Mouse (Mus musculus) G1E (cell line): ENCODE data around the gene Raver1. TPM values are rescaled to one million over a fixed set of nuclear protein-coding genes. Genes with fewer than 3 reads are reported as not detected.
A peak's percentile ranks its signal among the peaks of the same experiment; 100 is the strongest.

ENCODE experiments used
- ATAC-seq: 2 replicates; pipeline ENCODE4 v1.8.0; 2016; ENCODE audit warnings: mild to moderate bottlenecking; ENCODE audit not compliant: insufficient number of reproducible peaks, poor library complexity, low FRiP score, severe bottlenecking; ENCODE audit errors: extremely low read depth
- DNase-seq: peaks from one replicate; pipeline ENCODE4 v3.0.0; 2012; ENCODE audit warnings: low spot score
- H3K27me3 ChIP-seq: 2 replicates; pipeline ENCODE4 v1.6.1; 2012; ENCODE audit warnings: mild to moderate bottlenecking, low read length, inconsistent platforms; ENCODE audit not compliant: insufficient read depth
- H3K36me3 ChIP-seq: replicated peaks from 2 replicates; pipeline ENCODE3; 2012; ENCODE audit warnings: mild to moderate bottlenecking, inconsistent platforms
- H3K4me1 ChIP-seq: 2 replicates; pipeline ENCODE4 v1.6.1; 2012; ENCODE audit warnings: low read depth, low read length, inconsistent platforms, mixed read lengths; ENCODE audit not compliant: insufficient read depth
- H3K4me3 ChIP-seq: 2 replicates; pipeline ENCODE4 v1.5.1; 2012; ENCODE audit warnings: low read depth, mild to moderate bottlenecking, inconsistent platforms, low read length, moderate library complexity, mixed read lengths
- H3K9me3 ChIP-seq: replicated peaks from 2 replicates; pipeline ENCODE4 v1.6.1; 2012; ENCODE audit warnings: inconsistent platforms
- CTCF ChIP-seq: IDR thresholded peaks from 2 replicates; pipeline ENCODE4 v1.5.1; 2012; ENCODE audit warnings: low read depth, low read length, inconsistent platforms, mixed read lengths
- GATA1 ChIP-seq: IDR thresholded peaks from 2 replicates; pipeline ENCODE4 v1.6.1; 2012; ENCODE audit warnings: borderline replicate concordance, low read length, inconsistent platforms, mixed read lengths
- GATA2 ChIP-seq: IDR thresholded peaks from 2 replicates; pipeline ENCODE4 v1.6.1; 2012; ENCODE audit warnings: low read depth, low read length, inconsistent platforms, borderline replicate concordance
- POLR2AphosphoS5 ChIP-seq: IDR thresholded peaks from 2 replicates; pipeline ENCODE4 v1.6.1; 2012; ENCODE audit warnings: low read depth, low read length, inconsistent platforms; ENCODE audit not compliant: insufficient replicate concordance
- TAL1 ChIP-seq: conservative IDR thresholded peaks from 2 replicates; pipeline ENCODE4 v1.6.1; 2012; ENCODE audit warnings: low read depth, low read length, inconsistent platforms, mixed read lengths
- polyA plus RNA-seq: library from polyadenylated mRNA; stranded (reverse); fragments of >175 nt; gene quantifications from 2 replicates; pipeline ENCODE4 v1.2.3, GENCODE M21; 2012
- total RNA-seq, 2 experiments: library from RNA; stranded (forward) in 1 of 2; stranded (reverse) in 1 of 2; fragments of 200-1000 nt in 1 of 2; fragments of >200 nt in 1 of 2; fragmentation: Nextera tagmentation in 1 of 2; gene quantifications; 2 replicates each; pipeline ENCODE4 v1.2.3; 2014 to 2017

Gene Raver1
- total and polyA plus RNA-seq, 3 experiments = 0.92 to 72.2 (median 19.6) TPM

- peak overlapping the region; percentile 77 for H3K4me3 ChIP-seq
- DNase-seq (no peak), ATAC-seq (0 out of 2 replicates have a peak, but pooled peaks have one; percentile 1)
- H3K4me1 ChIP-seq = peaks cover 75% of the 10 kb centered on the region
- H3K9me3 ChIP-seq = no peaks in the 10 kb centered on the region
- H3K36me3 ChIP-seq = peaks cover 30% of the 10 kb centered on the region
- H3K27me3 ChIP-seq = peaks cover 5% of the 10 kb centered on the region; the same call in 1 of the 2 replicates
- TF ChIP-seq POLR2AphosphoS5 (no peak), GATA1 (no peak), CTCF (no peak), TAL1 (no peak), GATA2 (no peak)
Observed at GRCm38 (mm10) chr9:21031251-21031895, 60.4 kb downstream of the Raver1 start.

GRCm38 (mm10) chr9:21030781-21031250 is 61.0 kb downstream of the Raver1 start:
- ATAC-seq (peak; percentile 71), DNase-seq (peak; percentile 80)
- peaks cover under 1% of the 10 kb centered on the region; the same call in 1 of the 2 replicates for H3K27me3 ChIP-seq
- peak overlapping the region; percentile 77 for H3K4me3 ChIP-seq
- H3K36me3 ChIP-seq = peaks cover 33% of the 10 kb centered on the region
- TF ChIP-seq GATA2 (no peak), TAL1 (no peak)
- no peaks in the 10 kb centered on the region for H3K9me3 ChIP-seq
- H3K4me1 ChIP-seq = peaks cover 78% of the 10 kb centered on the region

GRCm38 (mm10) chr9:21030055-21030600 is 61.7 kb downstream of the Raver1 start:
- no peak for ATAC-seq
- Histone ChIP-seq H3K4me1 (peaks cover 78% of the 10 kb centered on the region), H3K9me3 (no peaks in the 10 kb centered on the region)

GRCm38 (mm10) chr9:21029291-21030054 is 62.3 kb downstream of the Raver1 start, which contains the start of gene Icam4:
Gene Icam4, plus strand, starts transcription at chr9:21029373.
- DNase-seq = peak; percentile 77
- peaks cover 74% of the 10 kb centered on the region for H3K4me1 ChIP-seq

More at GRCm38 (mm10) chr9:21030055-21030600, 61.7 kb downstream of the Raver1 start:
- peak overlapping the region; percentile 73 for H3K4me3 ChIP-seq
- peaks cover 37% of the 10 kb centered on the region for H3K36me3 ChIP-seq
- no peaks in the 10 kb centered on the region; the same call in 1 of the 2 replicates for H3K27me3 ChIP-seq
- no peak for DNase-seq
- no peak for TF ChIP-seq GATA2
- TF ChIP-seq TAL1 = no peak
- TF ChIP-seq GATA1 = no peak
- TF ChIP-seq POLR2AphosphoS5 = no peak
- no peak for TF ChIP-seq CTCF

GRCm38 (mm10) chr9:21028560-21029110 is 63.2 kb downstream of the Raver1 start:
- peaks cover 39% of the 10 kb centered on the region for H3K36me3 ChIP-seq
- ATAC-seq (no peak), DNase-seq (no peak)
- peaks cover 69% of the 10 kb centered on the region for H3K4me1 ChIP-seq
- no peaks in the 10 kb centered on the region for H3K9me3 ChIP-seq
- no peaks in the 10 kb centered on the region for H3K27me3 ChIP-seq
- peak overlapping the region; percentile 73; the same call in 1 of the 2 replicates for H3K4me3 ChIP-seq
- TF ChIP-seq POLR2AphosphoS5 (no peak), TAL1 (no peak), CTCF (no peak), GATA2 (no peak), GATA1 (no peak)

More at GRCm38 (mm10) chr9:21029291-21030054, 62.3 kb downstream of the Raver1 start, which contains the start of gene Icam4:
- Histone ChIP-seq H3K36me3 (peaks cover 38% of the 10 kb centered on the region), H3K27me3 (no peaks in the 10 kb centered on the region; the same call in 1 of the 2 replicates), H3K4me3 (peak within 1 kb of the TSS; percentile 73), H3K9me3 (no peaks in the 10 kb centered on the region)
- TF ChIP-seq CTCF (peak; percentile 71), TAL1 (peak; percentile 77), GATA2 (no peak)
- ATAC-seq = peak; percentile 52

- Histone ChIP-seq H3K9me3 (no peaks in the 10 kb centered on the region), H3K36me3 (peaks cover 41% of the 10 kb centered on the region), H3K4me3 (no peak overlapping the region), H3K27me3 (no peaks in the 10 kb centered on the region), H3K4me1 (peaks cover 61% of the 10 kb centered on the region)
- TF ChIP-seq POLR2AphosphoS5 (no peak), TAL1 (no peak), GATA2 (no peak), CTCF (no peak), GATA1 (no peak)
- ATAC-seq = no peak
- no peak for DNase-seq
Observed at GRCm38 (mm10) chr9:21027774-21028290, 64.0 kb downstream of the Raver1 start.
